Mouse (Mus musculus): ENCODE data around the gene Mybphl.

The Mybphl gene

DNA sequence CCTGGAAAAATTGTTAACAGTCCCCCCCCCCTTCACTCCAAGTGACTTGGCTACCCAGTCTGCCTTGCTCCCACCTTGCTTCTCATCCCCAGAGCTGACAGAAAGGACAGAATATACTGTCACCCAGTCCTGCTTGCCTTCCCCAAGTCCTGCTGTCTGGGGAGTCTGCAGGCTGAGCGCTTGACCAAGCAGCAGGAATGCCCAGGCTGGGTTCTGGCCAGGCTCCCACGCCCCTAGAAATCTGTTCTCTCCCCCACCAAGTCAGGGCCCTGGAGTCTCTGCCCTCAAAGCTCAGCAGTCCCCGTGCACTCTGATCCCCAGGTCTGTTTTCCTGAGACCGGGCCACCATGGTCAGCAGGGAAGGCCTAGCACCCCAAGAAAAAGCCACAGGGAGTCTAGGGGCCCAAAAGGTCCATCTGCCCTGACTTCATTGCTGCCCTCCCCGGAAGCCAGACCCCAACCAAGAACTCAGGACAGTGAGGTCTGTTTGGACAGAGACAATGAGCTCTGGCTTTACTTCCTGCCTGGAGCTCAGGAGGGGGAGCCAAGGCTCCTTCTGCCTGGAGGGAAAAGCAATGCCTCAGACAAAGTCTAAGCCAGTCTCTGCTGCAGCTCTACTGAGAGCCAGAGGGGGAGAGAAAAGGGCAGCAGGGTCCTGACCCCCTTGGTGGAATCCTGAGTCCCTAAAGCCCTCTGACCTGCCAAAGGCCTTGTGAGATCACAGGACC lies 46.5 kb downstream of the Mybphl start:
- no peak for DNase-seq (ENCODE audit: low read depth)

DNA sequence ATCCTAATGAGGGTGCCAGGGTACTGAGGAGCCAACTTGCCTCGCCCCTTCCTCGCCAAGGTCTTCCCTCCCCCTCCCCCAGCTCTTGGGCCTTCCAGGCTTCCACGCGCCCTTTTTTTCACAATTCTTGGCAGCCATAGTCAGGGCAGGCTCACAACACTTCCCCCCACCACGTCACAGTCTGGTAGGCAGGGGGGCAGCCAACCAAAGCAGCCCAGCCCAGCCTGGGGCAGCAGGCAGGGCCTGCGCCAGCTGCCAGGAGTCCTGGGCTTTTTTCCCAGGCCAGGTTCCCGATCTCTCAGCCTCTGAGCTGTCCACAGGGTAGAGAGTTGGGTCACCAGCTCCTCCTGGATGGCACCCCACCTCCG lies 47.0 kb downstream of the Mybphl start:
- DNase-seq (ENCODE audit: low read depth): no peak

DNA sequence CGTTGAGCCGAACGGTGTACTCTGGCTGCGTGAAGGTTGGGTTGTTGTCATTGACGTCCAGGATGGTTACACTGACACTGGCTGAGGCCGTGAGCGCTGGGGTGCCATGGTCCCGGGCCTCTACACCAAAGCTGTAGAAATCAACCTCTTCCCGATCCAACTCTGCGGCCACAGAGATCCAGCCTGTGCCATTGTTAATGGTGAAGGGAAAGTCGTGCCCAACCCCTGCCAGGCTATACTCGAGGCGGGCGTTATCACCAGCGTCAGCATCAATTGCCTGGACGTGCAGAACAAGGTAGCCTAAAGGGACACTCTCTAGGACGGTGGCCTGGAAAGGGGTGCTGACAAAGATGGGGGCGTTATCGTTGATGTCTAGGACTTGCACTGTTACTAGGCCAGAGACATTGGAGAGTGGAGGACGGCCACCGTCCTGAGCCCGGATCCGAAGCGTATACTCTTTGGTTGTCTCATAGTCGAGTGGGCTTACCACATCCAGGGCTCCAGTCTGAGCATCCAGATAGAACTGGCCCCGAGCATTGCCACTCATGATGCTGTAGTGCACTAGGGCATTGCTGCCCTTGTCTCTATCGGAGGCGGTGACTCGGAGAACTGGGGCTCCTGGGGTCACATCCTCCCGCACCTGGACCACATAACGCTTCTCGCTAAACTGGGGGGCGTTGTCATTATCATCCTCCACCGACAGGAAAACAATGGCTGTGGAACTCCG lies 49.1 kb downstream of the Mybphl start:
- no peak for DNase-seq (ENCODE audit: low read depth)

DNA sequence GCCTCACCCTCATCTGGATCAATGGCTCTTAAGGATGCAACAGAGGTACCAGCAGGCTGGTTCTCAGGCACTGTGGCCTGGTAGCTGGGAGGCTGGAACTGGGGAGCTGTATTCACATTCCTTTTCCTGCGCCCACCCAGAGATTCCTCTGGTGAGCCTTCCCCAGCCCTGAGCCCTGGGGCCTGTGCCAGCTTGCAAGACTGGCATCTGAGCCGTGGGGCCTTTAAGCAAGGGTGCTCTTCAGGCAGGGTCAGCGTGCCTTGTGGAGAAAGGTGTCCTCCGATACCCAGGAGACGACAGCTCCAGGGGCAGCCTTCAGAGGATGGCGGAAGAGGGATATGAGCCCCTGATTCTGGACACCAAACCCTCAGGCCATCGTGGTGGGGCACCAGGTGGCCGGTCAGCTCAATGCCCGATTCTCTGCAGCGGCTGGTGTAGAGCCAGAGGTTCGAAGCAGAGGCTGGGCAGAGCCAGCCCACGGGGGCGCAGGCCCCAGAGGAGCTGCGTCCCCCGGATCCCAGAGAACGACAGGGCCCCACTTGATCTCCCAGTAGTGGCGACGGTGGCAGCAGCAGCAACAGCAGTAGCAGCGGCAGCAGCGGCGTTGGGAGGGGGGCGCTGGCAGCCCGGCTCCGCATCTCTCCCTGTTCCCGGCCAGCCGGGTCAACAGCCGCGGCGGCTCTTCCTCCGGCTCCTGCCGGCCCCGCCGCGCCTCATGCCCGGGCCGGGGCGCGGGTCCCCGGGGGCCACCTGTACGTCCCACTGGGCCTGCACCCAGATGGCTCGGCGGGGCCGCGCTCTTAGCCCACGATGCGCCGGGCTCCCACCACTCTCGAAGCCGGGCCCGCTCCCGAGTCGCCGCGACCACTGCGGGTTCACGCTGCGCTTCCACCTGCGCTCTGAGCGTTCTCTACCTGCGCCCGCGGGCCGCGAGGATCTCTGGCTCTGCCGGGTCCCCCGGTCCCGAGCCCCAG lies 50.4 kb downstream of the Mybphl start, which contains the start of gene Celsr2:
Celsr2 (minus strand) TSS at position 696 of the 974 bp plus-strand sequence.
- DNase-seq (ENCODE audit: low read depth): no peak

DNA sequence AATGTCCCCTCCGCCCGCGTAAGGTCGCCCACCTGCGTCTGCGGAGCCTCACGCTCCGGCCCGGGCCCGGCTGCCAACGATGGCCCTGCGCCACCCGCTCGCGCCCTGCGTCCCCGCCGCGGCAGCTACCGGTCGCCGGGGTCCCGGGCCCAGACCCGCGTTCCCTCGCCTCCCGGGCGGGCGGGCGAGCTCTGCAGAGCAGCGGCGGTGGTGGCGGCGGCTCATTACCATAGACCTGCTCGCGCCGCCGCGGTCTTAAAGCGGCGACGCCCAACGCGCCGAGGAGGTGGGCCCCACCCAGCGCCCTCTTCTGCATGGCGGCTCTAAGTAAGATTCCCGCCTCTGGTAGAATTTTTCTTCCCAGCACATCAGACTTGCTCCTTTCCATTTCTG lies 51.1 kb downstream of the Mybphl start:
- peak; percentile 53 for DNase-seq (ENCODE audit: low read depth)

DNA sequence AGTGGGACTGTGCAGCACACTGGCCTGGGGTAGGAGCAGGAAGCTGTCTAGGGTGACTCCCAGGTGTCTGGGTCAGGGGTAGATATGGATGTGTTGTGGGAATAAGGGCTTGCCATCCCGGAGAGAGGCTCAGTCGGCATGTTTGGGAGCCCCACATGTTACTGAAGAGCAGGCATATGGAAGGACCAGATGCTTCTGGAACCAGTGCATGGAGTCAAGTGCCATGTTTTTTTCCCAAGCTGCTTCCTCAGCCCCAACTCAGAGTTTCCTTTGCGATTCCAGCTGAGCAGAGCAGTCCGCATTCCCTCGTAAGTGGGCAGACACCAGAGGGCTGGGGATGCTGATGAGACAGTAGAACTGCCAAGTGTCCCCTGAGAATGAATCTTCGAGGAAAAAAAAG lies 58.3 kb downstream of the Mybphl start:
- DNase-seq (ENCODE audit: low read depth): no peak

DNA sequence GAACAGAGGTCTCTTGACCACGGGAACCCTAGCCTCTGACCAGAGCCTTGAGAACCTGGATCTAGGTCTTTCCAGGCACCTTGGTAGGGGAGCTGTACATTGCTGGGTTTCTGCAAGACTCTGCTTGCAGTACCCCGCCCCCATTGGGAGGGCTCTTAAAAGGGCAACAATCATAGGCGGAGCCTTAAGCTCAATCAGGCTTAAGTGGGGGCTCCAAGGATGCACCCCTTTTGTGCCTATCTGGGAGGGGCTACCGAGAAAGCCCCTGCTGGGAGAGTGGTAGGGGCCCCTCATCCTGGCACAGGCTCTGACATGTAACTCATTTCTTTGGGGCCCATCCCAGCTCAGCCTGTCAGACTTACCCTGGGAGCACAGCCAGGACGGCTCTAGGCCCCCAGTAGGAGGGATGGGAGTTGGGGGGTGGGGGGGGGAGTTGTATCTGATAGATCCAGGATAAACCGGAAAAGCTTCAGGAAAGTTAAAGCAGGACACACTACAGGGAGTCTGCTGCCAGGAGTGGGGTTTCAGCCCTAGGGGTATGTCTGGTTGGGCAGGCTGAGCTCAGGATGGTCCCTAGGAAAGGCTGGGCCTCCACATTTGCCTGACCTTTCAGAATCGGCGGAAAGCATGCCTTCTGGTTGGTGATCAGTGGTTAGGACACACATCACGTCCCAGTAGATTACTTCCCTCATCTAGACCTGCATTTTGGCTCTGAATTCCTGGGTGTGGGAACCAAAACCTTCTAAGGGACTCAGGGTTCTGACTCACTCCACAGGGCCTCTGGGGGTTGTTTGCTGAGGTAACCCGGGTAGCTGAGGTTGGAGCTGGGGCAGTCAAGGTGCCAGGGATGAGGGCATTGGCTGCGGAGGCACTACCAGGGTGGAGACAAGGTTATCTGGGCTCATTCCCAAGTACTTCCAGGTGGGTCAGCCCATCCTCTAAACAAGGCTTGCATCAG lies 59.4 kb downstream of the Mybphl start:
- peak; percentile 31 for DNase-seq (ENCODE audit: low read depth)

DNA sequence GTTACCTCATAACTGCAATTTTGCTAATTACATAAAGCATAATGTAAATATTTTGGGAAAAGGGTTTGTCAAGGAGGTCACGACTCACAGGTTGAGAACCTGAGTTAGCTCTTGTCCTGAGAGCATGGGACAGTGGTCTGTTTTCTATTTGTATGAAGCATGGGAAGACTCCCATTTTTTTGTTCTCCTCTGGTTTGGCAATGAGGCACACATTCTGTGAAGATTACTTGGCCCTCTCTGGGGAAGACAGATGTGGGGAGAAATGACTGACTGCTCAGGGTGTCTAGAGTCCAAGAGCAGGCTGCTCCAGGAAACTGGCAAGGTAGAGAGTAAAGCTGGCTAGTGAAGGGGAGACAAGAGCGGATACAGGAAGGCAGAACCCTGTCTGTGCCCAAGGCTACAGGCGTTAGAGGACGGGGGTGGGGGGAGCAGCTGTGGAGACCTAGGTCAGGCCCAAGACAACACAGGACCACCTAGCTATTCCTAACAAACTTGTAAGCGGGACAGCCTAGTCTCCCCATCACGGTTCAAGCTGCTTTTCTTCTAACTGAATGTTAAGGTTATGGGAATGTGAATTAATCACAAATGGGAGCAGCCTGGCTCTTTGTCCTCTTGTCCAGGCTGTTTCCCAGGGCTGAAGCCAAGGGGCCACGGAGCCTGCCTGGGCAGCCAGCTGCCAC lies 60.4 kb downstream of the Mybphl start:
- DNase-seq (ENCODE audit: low read depth): no peak

DNA sequence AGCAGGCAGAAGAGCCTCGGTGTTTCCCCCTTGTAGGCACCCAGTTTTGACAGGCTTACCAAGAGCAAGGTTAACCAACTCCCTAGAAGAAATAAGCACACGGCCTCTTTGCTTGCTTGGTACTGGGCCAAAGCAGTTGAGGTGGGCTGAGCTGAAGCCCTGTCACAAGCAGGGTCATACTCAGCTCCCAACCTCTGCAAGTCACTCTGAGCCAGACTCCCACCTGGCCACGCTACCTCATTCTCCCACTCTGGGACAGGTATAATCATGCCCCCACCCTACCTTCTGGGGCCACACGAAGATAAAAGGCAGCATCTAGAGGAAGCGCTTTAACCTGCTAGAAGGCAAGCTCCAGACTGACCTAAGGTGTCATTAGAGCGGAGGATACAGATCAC lies 60.9 kb downstream of the Mybphl start:
- DNase-seq (ENCODE audit: low read depth): no peak
